Mouse (Mus musculus): ENCODE results near the gene Masp1.

Gene Masp1

DNA sequence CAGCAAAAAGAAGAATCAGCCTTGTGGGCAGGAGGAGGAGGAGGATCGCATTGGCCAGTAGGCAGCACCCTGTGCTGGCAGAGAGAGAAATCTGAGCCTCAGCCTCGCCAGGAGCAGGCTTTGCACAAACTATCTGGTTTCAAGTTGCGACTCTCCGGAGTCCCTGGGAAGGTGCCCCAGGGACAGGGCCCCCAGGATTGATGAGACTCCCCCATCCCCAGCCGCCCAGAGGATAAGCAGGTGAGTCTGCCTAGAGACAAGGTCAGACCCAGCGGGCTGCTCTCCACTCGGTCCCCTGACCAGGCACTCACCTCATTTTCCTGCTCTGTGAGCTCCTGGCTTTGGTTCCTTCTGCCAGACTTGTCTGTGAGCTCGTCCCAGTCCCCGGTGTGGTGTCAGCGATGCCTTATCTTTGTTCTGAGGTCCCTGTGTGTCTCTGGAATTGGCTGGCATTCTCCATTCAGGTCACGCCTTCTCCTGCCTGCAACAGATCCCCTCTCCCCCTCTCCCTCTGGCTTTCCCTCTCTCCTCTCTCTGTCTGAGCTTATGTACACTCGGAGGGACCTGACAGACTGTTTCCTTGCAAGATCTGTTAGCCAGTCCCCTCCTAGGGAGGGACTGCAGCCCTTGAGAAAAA is at the start of gene Masp1, which contains the start of gene Rtp4:
Masp1 (minus strand) TSS at position 581 of the 637 bp plus-strand sequence.
Rtp4 (plus strand) TSS at position 57 of the 637 bp plus-strand sequence.
- no peak for DNase-seq (ENCODE audit: low spot score in 2 of 2)

DNA sequence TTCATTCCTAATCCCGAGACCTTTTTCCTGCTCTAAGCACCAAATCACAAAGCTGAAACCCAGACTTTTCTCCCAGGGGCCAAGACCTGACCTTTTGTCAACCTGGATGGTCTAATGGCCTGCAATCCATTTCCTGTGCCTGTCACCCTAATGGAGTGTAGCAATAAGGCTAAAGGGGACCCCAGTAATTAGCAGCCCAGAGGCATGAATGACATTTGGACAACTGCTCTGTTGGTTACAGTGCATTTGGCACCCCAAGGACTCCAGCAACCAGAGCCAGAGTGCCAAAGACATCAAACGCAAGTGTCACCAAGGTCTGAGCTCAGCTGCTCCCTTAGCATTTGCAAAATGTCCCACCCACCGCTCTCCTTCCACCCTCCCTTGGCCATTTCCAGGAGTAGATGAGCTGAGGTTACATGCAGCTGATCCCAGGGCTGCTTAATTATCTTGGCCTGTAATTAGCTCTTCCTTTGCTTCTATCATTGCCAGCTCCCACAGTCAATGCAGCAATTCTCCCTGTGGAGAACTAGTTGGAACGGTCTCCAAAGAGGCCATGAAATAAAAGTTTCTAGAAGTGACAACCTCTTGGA is 47.8 kb upstream of the Masp1 start:
- no peak for DNase-seq (ENCODE audit: low spot score in 2 of 2)

DNA sequence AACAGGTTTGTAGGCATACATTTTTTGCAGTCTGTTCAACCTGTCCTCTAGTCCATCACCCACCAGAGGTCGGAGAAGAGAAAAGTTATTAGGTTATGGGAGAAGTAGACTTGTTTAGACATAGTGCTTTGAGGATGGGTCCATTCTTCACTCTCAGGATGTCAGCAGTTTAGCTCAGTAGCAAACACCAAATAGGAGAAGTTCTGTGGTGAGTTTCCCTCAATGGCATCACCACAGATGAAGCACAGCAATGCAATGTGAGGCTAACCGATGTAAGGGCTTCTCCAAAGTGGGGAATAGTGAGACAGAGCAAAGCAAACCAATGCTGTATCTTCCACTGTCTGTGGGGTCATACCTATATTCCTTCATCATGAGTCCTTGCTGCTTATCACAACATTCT is 37.1 kb upstream of the Masp1 start:
- no peak for DNase-seq (ENCODE audit: low spot score in 2 of 2)

DNA sequence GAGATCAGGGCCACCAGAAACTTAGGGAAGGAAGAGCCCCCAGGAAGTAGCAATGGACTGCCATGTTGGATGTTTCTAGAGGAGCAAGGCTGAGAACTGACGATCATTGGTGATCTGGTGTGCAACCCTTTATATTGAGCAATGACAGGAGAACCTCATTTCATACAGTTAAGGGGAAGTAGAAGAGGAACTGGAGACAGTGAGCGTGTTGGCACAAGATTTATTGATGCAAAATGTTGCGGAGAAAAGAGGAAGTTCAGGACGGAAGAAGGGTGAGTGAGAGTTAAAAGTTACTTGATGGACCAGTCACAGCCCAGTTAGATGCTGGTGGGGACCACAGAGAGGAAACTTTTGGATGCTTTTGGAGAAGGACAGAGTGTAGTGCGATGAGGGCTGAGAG is 36.6 kb upstream of the Masp1 start:
- no peak for DNase-seq (ENCODE audit: low spot score in 2 of 2)

DNA sequence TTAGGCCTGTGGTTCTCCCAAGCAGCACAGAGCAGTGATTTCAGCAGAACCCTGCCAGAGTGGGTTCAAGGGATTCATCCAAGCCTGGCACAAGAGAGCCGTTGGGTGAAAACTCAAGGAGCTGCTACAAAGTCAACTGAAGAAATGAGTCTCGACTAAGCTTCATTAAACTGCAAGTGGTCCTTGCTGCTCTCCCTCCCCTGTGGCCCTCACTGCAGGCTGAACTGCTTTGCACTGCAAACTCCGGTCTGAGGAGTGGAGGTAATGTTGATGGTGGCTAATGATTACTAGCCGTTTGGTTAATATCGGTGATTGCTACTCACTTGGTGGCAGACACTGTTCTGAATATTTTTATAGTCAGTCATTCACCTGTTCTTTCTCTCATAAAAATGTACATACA is 34.1 kb upstream of the Masp1 start:
- DNase-seq (ENCODE audit: low spot score in 2 of 2), result no peak

DNA sequence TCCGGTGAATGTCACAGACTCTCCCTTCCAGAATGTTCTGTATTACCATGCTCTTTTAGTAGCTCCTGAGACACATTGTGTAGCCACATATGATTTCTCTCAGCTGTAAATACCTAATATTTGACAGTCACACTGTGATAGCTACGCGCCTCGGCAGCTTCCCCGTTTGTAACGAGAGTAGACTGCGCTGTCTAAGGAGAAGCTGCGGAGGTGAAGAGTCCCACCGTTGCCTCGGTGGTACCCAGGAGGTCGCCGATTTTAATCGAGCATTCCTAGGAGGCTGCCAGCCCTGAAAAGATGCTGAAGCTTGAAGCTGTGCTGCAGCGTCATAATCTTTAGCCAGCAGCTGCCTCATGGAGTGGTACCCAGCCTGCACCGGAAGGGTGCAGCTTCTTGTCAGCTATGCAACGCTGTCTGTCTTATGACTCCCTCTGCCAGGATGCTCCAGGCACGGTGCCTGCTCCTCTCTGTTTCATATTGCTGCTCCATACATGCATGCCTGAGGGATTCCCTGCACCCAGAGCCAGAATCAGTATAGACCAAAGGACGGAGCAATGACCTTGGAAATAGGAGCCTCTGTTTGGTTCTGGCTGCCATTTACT is 30.5 kb upstream of the Masp1 start:
- DNase-seq (ENCODE audit: low spot score in 2 of 2), result no peak

DNA sequence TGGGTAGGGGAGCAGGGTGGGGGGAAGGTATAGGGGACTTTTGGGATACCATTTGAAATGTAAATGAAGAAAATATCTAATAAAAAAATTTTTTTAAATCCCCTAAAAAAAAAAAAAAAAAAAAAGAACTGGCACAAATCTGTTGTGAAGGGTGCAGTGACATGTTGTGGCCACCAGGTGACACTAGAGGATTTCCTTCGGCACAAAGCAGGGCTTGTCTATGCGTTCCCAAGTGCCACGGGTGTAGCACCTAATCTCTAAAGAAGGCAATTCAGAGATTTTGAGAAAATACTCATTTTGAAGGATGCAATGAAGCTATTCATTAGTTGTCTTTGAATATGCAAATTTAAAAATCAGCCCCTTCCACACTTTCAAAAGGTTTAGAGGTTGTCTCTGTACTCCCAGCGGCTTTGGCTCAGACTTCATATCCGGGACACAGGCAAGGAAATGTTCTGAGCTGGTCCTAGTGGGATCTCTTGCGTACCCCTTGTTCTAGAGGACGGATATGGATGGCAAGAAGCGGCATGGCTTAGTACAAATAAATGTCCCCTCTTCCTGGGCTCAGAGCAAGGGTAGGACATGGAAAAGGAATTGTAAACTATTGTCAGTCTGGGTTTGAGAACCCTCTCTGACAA is 29.8 kb upstream of the Masp1 start:
- DNase-seq (ENCODE audit: low spot score in 2 of 2), result peak in 1 of 2 experiments; percentile 36

DNA sequence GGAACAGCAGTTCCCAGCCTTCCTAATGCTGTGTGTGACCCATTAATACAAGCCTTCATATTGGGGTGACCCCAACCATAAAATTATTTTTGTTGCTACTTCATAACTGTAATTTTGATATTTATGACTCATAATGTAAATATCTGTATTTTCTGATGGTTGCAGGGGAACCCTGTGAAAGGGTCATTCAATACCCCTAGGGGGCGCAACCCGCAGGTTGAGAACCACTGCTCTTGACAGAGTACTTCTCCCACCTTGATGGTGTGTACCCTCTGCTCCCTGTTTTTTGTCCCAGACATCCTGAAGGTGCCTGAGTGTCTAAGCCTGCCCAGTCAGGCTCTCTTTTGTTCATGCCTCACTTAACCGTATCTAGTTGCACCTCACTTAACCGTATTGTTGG is 27.2 kb upstream of the Masp1 start:
- no peak for DNase-seq (ENCODE audit: low spot score in 2 of 2)

DNA sequence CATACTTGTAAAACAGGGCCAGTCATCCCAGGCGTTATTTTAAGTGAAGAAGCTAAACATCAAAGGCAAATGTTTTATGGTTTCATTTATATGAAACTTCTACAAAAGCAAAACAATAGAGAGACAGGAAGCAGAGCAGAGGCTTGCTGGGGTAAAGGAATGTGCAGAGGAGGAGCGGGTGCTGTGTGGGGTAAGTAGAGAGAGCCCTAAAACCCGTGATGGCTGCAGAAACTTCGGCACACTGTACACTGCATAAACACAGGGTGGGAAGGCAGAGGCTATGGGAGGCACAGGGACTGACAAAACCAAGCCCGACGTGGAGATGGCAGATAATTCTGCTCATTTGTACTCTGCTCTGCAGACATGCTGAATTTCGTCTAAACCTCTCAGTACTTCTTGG is 23.7 kb upstream of the Masp1 start:
- no peak for DNase-seq (ENCODE audit: low spot score in 2 of 2)

DNA sequence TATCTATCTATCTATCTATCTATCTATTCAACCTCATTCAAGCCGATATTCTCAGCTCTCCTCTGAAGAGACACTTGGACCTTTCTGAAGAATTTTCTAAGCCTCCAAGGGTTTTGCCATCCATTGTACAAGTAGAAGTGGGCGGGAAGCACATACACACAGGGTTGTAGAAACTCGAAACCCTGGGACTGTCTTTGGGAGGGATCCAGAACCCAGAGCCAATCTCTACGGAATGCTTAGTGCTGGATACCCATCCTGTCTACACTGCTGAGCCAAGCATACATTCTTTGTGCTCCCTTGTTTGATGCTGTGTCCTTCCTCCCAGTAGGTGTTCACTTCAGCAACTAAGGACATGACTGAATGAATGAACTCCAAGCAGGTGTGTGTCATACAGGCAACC is 22.3 kb upstream of the Masp1 start:
- no peak for DNase-seq (ENCODE audit: low spot score in 2 of 2)

DNA sequence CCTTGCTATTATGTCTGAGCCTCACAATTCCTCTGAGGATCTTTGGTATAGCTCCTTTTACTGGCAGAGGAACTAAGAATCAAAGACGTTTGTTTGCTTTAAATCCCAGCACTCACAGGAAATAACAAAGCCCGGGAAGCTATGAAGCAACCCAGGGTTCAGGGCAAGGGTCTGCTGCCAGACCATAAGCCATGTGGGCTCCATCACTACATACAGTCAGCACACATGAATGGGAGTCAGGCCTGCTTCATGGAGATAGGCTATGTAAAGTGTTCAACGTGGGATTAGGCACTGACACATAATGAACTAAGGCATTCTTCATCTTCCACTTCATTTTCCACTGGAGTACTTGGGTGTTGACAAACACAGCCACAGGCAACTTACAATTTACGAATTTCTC is 20.4 kb upstream of the Masp1 start:
- DNase-seq (ENCODE audit: low spot score in 2 of 2), result no peak

DNA sequence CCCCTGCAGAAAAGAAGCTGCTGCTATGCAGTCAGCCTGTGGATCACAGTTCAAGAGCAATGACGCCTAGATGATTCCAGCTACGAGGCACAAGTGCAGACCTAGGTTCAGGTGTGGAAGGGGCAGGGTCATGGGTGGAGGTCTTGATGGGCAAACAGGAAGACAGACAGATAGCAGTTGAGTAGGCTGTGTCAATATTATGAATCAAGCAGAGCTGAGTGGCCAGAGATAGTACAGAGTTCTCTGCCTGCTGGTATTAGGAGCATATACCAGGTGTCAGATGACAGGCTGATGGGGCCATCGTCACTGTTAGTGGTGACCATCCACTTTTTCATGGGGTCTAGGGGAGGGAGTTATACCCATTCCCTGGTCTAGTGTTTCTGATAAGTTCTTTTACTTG is 13.1 kb upstream of the Masp1 start:
- no peak for DNase-seq (ENCODE audit: low spot score in 2 of 2)

DNA sequence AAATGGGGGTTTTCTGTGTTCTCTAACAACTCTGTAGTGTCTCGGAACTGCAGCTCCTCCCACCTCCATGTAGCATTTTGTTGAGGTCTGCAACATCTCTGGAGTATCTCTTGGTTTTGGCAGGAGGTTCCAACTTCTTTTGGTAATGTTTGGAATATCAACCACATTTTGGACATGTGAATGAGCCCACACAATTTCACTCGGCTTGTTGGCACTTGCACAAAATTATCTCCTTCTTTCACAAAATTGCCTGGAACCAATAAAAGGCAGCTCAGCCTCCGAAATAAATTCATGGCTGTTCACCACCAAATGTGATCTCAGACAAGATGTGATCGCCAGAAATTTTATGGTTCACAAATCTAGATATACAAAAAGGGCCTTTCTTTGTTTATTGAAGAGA is 8.6 kb upstream of the Masp1 start:
- DNase-seq (ENCODE audit: low spot score in 2 of 2), result no peak

DNA sequence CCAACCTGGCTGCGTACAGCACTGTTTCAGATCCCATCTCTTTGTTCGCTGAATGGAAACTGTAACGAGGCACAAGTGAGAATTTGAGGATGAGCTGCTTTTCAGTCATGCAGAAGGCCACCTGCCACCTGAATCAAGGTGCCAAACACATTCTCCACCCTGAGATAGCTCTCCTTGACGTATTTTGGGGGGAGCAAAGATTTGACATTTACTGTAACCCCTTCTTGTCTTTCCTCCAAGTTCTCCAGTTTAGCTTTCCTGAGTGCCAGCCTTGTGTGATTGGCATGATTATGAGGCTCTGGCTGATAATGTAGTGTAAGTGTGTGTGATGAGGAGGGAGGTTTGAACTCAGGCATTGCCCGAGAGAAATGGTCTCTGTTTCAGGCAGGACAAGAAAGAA is 1.5 kb upstream of the Masp1 start:
- DNase-seq (ENCODE audit: low spot score in 2 of 2), result no peak

DNA sequence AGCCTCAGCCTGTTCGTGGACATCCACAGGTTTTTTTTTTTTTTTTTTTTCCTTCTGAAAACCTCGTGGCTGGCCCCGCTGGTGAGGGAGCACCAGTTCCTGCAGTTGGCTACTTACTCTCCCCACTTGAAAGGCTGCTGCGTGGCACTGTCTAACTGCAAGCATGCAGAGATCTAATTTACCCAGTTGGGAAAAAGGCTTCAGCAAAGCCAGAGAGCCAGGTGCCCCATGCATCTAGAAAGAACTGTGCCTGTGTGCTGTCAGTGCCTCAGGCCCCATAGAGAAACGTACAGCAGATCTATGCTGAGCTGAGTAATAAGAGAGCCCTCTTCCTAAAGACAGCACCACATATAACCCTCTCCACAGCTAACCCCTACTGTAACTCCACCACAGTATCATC is 477 bp upstream of the Masp1 start:
- DNase-seq (ENCODE audit: low spot score in 2 of 2), result no peak

DNA sequence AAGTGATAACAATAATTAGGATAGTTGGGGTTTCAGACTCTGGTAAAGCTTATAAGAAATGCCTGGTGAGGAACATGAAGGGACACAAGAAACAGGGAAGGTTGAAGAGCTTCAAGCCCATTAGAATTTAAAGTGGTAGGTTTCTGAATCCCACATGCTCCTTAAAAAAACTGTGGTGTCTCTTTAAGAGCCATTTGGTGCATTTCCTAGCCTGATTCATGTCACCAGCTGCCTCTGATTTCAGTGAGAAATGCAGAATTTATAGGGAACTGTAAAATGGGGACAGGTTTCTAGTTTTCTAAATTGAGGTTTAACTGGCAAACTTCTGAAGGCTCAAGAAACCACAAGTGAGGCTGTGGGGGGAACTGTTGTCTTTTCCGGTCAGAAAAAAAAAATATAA is 844 bp downstream of the Masp1 start:
- no peak for DNase-seq (ENCODE audit: low spot score in 2 of 2)

DNA sequence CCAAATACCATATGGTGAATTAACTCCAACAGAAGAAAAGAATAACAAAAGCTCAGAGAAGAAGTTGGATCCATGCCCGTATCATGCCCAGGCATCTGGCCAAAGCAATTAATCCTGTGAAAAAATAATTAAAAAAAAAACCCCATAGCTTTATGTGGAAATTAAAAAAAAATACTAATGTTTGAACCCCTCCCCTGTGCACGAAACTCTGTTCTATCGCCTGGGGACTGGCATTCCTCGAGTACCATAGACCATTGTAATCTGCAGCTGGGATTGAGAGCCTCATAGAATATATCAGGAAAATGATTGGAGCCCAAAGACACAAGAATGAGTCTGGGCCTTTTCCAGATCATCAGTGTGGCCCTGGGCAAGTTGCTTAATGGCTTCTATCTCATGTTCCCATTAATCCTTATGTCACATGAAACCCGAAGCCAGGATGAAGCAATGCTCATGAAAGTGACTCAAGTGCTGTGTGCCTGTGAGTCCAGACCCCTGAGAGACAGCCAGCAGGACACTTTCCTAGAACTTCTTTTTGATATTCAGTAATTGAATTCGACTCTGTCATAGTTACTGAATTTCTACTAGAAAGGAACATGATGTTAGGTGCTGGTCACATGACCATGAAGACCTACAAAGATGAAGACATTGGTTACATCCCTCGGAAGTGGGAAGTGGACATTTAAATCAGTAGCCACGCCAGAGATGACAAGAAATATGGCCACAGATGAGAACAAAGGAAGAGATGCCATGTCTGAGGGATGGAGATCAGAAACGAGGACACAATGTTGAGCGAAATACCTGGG is 1.8 kb downstream of the Masp1 start:
- DNase-seq (ENCODE audit: low spot score in 2 of 2), result no peak

DNA sequence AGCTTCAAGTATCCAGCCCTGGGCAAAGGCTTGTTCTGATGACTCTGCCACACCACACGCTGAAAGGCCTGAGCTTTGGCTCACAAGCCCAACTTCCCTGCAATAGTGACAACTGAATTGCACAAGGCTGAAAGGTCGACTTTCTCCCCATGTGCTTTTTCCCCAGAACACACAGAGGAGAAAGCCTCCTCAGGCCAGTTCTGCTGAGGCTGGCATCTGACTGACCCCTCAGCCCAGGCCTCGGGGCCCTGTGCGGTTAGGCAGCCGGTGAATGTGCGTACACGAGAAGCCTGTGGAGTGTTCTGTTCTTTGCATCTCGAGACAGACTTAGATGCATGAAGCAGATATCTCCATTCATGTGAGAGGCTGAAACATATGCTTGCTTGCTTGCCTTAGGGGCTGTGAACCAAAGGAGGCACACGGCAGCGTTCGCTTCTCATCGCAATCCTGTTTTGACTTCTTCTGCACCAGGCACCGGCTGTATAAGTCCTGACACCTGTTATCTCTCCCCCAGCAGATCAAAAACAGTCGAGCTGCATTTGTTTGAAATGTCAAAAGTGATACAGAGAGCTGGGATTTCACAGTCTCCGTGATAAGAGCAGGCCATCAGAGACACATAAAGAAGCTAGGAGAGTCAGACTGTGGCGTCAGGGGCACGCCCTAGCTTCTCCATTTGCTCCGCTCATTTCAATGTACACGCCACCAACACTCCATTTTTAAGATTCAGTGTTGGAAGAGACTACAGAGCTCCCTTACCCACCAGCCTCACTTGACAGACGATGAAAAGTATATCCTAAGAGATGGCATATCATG is 2.7 kb downstream of the Masp1 start:
- DNase-seq (ENCODE audit: low spot score in 2 of 2), result no peak

DNA sequence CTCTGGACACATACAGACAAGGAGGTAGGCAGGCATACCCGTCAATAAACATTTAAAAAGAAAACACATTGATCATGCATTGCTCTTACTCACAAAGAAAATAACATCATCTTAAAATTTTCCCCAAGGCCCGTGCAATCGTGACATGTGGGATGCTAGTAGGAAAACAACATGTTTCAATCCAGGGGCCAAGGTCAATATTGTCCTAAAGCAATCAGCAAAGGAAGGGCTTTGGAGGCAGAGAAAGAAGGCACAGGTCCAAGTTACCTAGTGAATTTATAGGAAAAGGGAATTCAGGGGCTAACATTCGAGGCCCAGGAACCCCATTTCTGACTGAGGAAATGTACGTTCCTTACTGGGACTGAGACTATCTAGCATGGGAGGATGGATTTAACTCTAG is 3.4 kb downstream of the Masp1 start:
- no peak for DNase-seq (ENCODE audit: low spot score in 2 of 2)

DNA sequence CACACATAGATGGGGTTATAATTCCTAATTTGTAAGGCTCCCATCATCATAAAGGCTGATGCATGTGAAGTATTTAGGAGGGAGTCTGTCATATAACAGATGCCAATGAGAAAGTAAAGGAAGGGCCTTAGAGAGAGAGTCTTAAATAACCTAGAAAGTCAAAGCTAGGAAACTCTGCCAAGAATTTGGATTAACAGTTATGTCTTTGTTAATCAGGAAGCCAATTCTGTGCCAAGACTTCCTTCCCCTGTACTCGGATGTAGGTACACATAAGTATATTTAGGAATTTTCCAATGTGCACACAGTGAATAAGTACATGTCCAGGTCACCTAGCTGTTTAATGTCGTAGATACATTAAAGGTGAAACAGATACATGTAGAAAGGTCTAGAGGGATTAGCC is 4.0 kb downstream of the Masp1 start:
- no peak for DNase-seq (ENCODE audit: low spot score in 2 of 2)

DNA sequence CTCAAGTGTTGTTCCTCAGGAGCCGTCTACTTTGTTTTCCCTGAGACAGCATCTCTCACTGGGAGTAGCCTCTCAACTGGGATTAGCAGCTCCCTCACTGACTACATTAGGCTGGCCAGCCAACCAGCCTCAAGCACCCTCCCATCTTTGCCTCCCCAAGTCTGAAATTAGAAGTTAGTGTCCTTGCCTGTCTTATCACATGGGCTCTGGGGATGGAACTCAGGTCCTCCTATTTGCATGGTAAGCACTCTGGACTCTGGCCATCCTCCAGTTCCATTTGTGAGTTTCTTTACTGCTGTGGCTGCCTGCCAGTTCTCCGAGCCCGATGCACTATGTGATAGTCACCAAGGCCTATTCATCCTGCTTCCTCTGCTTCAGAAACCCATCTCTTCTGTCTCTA is 4.8 kb downstream of the Masp1 start:
- DNase-seq (ENCODE audit: low spot score in 2 of 2), result no peak
